Mouse (Mus musculus): ENCODE results near the gene Piwil1.

DNA sequence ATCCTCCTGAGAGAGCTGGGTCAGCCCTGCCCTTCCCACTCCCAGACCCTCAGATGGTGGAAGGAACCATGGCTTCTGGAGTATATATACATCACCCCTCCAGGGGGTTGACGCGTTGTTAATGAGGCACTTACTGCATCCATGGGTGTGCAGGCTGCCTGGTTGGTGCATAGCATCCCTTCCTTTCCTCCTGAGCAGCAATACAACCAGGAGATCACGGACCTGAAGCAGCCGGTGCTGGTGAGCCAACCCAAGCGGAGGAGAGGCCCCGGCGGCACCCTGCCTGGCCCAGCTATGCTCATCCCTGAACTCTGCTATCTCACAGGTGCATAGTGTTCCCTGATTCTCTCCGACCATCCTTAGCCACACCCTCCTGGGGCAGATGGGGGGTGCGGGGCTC lies 42.9 kb downstream of the Piwil1 start:
- TF ChIP-seq POLR2A (IDR thresholded peaks at IDR 0.05; ENCODE audit: control insufficient read depth, low read depth, low read length), result no peak
- no peak for TF ChIP-seq CTCF (IDR thresholded peaks at IDR 0.05; ENCODE audit: control insufficient read depth, insufficient read depth, insufficient replicate concordance, low read depth, low read length)
